Mouse (Mus musculus) heart, adult 11 months (tissue): ENCODE results near the gene Rab3a.
A peak's percentile ranks its signal among the peaks of the same experiment; 100 is the strongest.

ENCODE experiments used
- DNase-seq: peaks from one replicate; pipeline ENCODE4 v3.0.0; 2022

The Rab3a gene

GRCm38 (mm10) chr8:70803761-70804480 lies 49.4 kb downstream of the Rab3a start:
- peak; percentile 97 for DNase-seq

GRCm38 (mm10) chr8:70804481-70805206 lies 50.2 kb downstream of the Rab3a start, which contains the start of gene Mast3:
Gene Mast3, minus strand, starts transcription at chr8:70805054.
- DNase-seq: peak; percentile 99

DNA sequence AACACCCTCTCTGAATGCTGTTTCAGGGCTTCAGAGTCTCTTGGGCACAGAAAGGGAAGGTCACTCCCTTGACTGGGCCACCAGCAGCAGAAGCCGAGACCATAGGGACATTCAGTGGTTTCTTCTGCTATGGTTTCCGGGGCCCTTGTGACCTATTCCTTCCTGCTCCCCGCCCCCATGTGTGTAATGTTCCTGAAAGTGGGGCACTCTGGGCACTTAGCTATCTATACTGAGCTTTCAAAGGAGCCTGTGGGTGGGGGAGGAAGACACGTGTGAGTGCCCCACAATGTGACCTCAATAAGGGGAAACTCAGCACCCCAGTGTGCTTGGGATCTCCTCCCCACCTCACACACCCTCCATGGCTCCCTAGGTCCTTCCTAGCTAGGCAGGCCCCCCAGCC lies 52.1 kb downstream of the Rab3a start:
- peak; percentile 98 for DNase-seq

DNA sequence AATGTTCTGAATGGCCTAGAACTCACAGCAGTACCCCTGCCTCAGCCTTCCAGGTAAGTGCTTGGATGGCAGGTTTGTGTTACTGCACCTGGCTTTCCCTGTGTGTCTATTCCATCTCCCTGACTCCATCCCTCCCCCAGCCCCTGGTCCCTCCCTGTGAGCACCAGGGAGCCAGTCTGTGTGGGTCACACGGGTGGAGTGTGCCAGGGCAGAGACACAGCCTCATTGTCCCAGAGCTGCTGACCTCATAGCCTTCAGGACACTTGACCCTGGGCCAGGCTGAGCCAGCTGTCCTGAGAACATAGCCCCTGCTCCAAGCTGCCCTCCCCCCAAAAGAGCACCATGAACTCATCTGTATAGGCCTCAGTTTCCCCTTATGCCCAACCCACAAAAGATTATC lies 52.8 kb downstream of the Rab3a start:
- DNase-seq: no peak

GRCm38 (mm10) chr8:70808239-70808638 lies 53.8 kb downstream of the Rab3a start, which contains the start of gene Il12rb1:
Gene Il12rb1, plus strand, starts transcription at chr8:70808449.
- no peak for DNase-seq
